Mouse (Mus musculus) forebrain, embryonic 11.5 days (tissue): ENCODE results near the gene Wdr47. TPM values are rescaled to one million over a fixed set of nuclear protein-coding genes. Genes with fewer than 3 reads are reported as not detected.
"Not testable (repeated sequence)": the region's sequence is repeated elsewhere in the genome, so short reads cannot be mapped to it uniquely, and the experiment has no call there.

Experiments
- ATAC-seq: fragments of 200-750 bp; cut with Nextera tagmentation; replicated peaks from 2 replicates; pipeline ENCODE4 v1.8.0; 2017; ENCODE audit warnings: moderate TSS enrichment; ENCODE audit not compliant: low FRiP score
- DNase-seq: peaks from one replicate; pipeline ENCODE4 v3.0.0-alpha.2; 2017; ENCODE audit warnings: low spot score
- H3K27ac ChIP-seq: fragments of 300-500 bp; sonication (generic); 2 replicates; pipeline ENCODE4 v1.5.1; 2014; ENCODE audit warnings: low read depth, low read length
- H3K27me3 ChIP-seq: fragments of 300-500 bp; sonication (generic); 2 replicates; pipeline ENCODE4 v1.6.1; 2014; ENCODE audit warnings: mild to moderate bottlenecking, low read length, mixed read lengths; ENCODE audit not compliant: control insufficient read depth, insufficient read depth
- H3K36me3 ChIP-seq: fragments of 300-500 bp; sonication (generic); 2 replicates; pipeline ENCODE4 v1.6.1; 2014; ENCODE audit warnings: mild to moderate bottlenecking, low read length, moderate library complexity, mixed read lengths; ENCODE audit not compliant: control insufficient read depth, insufficient read depth
- H3K4me1 ChIP-seq: fragments of 300-500 bp; sonication (generic); replicated peaks from 2 replicates; pipeline ENCODE4 v1.6.1; 2014; ENCODE audit warnings: low read length, mixed read lengths; ENCODE audit not compliant: control insufficient read depth, insufficient read depth
- H3K4me2 ChIP-seq: fragments of 300-500 bp; sonication (generic); 2 replicates; pipeline ENCODE4 v1.6.1; 2014; ENCODE audit warnings: low read depth, mild to moderate bottlenecking, low read length, moderate library complexity, mixed read lengths; ENCODE audit not compliant: severe bottlenecking
- H3K4me3 ChIP-seq: fragments of 300-500 bp; sonication (generic); 2 replicates; pipeline ENCODE4 v1.5.1; 2014; ENCODE audit warnings: low read depth, low read length
- H3K9ac ChIP-seq: fragments of 300-500 bp; sonication (generic); 2 replicates; pipeline ENCODE4 v1.6.1; 2014; ENCODE audit warnings: low read length
- H3K9me3 ChIP-seq: fragments of 300-500 bp; sonication (generic); 2 replicates; pipeline ENCODE4 v1.6.1; 2016; ENCODE audit warnings: low read length, mixed read lengths; ENCODE audit not compliant: control insufficient read depth
- WGBS: fragments of 180-500 bp; shearing (Covaris S2); extraction: QIAGEN DNeasy Blood & Tissue Kit; methylation state at CpG from one replicate; pipeline ENCODE4 v1.1.7; 2014; 5-methylcytosine and 5-hydroxymethylcytosine counted together
- microRNA-seq: library from miRNA; unstranded; fragments of <30 nt; microRNA quantifications from one replicate; pipeline ENCODE4, GENCODE M21; 2016; ENCODE audit not compliant: insufficient number of aligned reads
- polyA plus RNA-seq: library from polyadenylated mRNA; unstranded; fragments of >200 nt; fragmentation: Nextera tagmentation; extraction: Ambion mirVana; gene quantifications from 2 replicates; pipeline ENCODE4 v1.2.1, GENCODE M21; 2014

Wdr47 gene
- polyA plus RNA-seq, 1 experiment from 2014 or later: 32.2 TPM

DNA sequence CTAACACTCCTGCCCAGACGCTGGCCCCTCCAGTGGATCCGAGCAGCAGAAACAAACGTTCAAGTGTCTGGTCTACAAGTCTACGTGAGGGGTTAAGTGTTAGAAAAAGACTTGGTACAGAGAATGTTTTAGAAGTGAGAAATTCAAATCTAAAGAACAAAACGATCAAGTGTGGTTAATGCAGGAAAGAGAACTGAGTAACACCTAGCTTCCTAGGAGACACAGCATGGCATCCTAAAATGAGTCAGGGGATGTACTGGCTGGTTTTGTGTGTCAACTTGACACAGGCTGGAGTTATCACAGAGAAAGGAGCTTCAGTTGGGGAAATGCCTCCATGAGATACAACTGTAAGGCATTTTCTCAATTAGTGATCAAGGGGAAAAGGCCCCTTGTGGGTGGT, 92.5 kb downstream of the Wdr47 start:
- H3K27me3 ChIP-seq, H3K4me2 ChIP-seq, ATAC-seq, H3K4me3 ChIP-seq, H3K9ac ChIP-seq, H3K9me3 ChIP-seq, H3K27ac ChIP-seq, H3K4me1 ChIP-seq, DNase-seq: not testable (repeated sequence)
- peaks cover 12% of the 10 kb centered on the region; the same call in 1 of the 2 replicates for H3K36me3 ChIP-seq
- WGBS: 96% methylated on average over 5 of the region's 5 CpGs

- DNase-seq: no peak
Measured at GRCm38 (mm10) chr3:108685701-108686100, 94.6 kb downstream of the Wdr47 start.

GRCm38 (mm10) chr3:108689015-108689441, 97.9 kb downstream of the Wdr47 start:
- no peak overlapping the region for H3K9ac ChIP-seq
- H3K4me3 ChIP-seq: no peak overlapping the region
- WGBS: 80% methylated on average over 6 of the region's 6 CpGs
- no peaks in the 10 kb centered on the region for H3K4me1 ChIP-seq
- DNase-seq (no peak), ATAC-seq (no peak)
- no peak overlapping the region for H3K27ac ChIP-seq
- no peak overlapping the region for H3K4me2 ChIP-seq
- no peaks in the 10 kb centered on the region; the same call in 1 of the 2 replicates for H3K36me3 ChIP-seq
- no peaks in the 10 kb centered on the region for H3K27me3 ChIP-seq
- H3K9me3 ChIP-seq: no peaks in the 10 kb centered on the region

More at GRCm38 (mm10) chr3:108685701-108686100, 94.6 kb downstream of the Wdr47 start:
- H3K36me3 ChIP-seq: peaks cover 9% of the 10 kb centered on the region; the same call in 1 of the 2 replicates
- no peak overlapping the region for H3K9ac ChIP-seq
- no peak overlapping the region for H3K27ac ChIP-seq
- no peak overlapping the region for H3K4me2 ChIP-seq
- no peak overlapping the region for H3K4me3 ChIP-seq
- no peaks in the 10 kb centered on the region for H3K9me3 ChIP-seq
- H3K27me3 ChIP-seq: no peaks in the 10 kb centered on the region
- ATAC-seq: no peak
- 98% methylated on average over 7 of the region's 7 CpGs for WGBS
- no peaks in the 10 kb centered on the region for H3K4me1 ChIP-seq

DNA sequence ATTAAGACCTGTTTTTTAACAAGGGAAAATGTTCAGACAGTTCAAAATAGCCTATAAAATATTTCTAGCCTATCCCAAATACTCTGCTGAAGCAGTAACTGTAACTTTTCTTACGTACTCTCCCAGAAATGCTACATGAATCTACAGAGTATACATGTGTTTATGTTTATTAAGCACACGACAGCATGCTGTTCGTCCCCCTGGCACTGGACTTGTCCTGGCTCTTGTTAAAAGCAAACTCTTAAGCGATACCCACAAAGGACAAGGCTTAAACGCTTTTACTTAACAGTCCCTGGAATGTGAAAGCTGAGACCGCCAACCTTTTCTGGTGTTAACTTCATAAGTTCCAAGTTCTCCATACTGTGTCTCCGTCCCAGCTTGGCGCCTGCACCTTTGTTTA, 98.4 kb downstream of the Wdr47 start:
- no peaks in the 10 kb centered on the region for H3K27me3 ChIP-seq
- WGBS: 80% methylated on average over 8 of the region's 8 CpGs
- no peak for ATAC-seq
- no peak overlapping the region for H3K4me3 ChIP-seq
- H3K9me3 ChIP-seq: no peaks in the 10 kb centered on the region
- H3K9ac ChIP-seq: no peak overlapping the region
- H3K27ac ChIP-seq: no peak overlapping the region
- H3K4me2 ChIP-seq: no peak overlapping the region
- H3K4me1 ChIP-seq: no peaks in the 10 kb centered on the region
- no peaks in the 10 kb centered on the region; the same call in 1 of the 2 replicates for H3K36me3 ChIP-seq
- no peak for DNase-seq

DNA sequence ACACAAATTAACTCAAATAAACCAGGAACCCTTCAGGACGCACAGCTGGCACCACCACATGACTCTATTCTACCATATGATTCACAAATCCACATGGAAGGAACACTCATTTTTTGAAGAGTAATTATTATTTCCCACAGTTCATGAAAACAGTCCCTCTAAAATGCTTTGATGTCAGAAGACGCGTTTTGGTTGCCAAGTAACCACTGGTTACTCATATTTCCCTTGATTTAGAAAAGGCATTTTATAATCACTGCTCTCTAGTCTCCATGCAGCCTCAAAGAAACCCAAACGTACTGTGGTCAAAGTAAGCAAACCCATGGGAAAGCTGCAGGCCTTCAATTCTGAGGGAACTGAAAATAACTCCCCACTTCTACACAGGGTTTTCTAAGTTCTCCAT, 98.9 kb downstream of the Wdr47 start:
- no peak overlapping the region for H3K4me3 ChIP-seq
- whole genome bisulfite sequencing: 81% methylated on average over 4 of the region's 4 CpGs
- no peak for DNase-seq
- no peaks in the 10 kb centered on the region for H3K27me3 ChIP-seq
- no peak overlapping the region for H3K27ac ChIP-seq
- ATAC-seq: no peak
- no peak overlapping the region for H3K9ac ChIP-seq
- no peak overlapping the region for H3K4me2 ChIP-seq
- H3K4me1 ChIP-seq: no peaks in the 10 kb centered on the region
- H3K36me3 ChIP-seq: no peaks in the 10 kb centered on the region; the same call in 1 of the 2 replicates
- no peaks in the 10 kb centered on the region for H3K9me3 ChIP-seq

DNA sequence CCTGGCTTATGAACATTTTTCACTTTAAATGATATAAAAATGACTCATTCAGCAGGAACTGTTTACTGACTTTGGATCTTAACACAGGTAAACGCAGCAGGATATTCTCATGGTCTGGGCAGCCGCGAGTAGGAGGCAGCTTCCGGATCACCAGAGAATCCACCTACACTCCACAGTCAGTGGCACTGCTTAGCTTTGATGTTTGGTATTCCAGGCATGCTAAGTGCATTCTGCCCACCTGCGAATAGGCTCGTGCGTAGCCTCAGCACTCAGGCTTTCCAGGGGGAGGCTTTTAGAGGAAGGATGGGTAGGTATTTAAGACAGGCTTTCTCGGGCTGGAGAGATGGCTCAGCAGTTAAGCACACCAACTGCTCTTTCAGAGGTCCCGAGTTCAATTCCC, 103.2 kb downstream of the Wdr47 start:
- H3K4me1 ChIP-seq: no peaks in the 10 kb centered on the region
- no peaks in the 10 kb centered on the region for H3K9me3 ChIP-seq
- peaks cover 3% of the 10 kb centered on the region for H3K36me3 ChIP-seq
- no peak overlapping the region for H3K4me2 ChIP-seq
- no peaks in the 10 kb centered on the region for H3K27me3 ChIP-seq
- WGBS: 90% methylated on average over 9 of the region's 9 CpGs
- ATAC-seq (no peak), DNase-seq (no peak)
- no peak overlapping the region for H3K9ac ChIP-seq
- H3K4me3 ChIP-seq: no peak overlapping the region
- no peak overlapping the region for H3K27ac ChIP-seq

Small RNA genes lying within 50 kb of the gene (microRNA-seq; reads per million reads assigned to microRNA genes)
- not detected for gene Gm22860

Other genes with a start within 250 kb of the Wdr47 start
- not detected in 2 replicates for gene Mybphl, start 226.4 kb upstream of the Wdr47 start, polyA plus RNA-seq
- 99.5 and 102 TPM in 2 replicates for gene Psrc1, start 207.4 kb upstream of the Wdr47 start, polyA plus RNA-seq
- 52.0 and 68.1 TPM in 2 replicates for gene Celsr2, start 175.7 kb upstream of the Wdr47 start, polyA plus RNA-seq
- 180 and 189 TPM in 2 replicates for gene Sars, start 146.1 kb upstream of the Wdr47 start, polyA plus RNA-seq
- 0.63 and 0.68 TPM in 2 replicates for gene 1700013F07Rik, start 57.1 kb upstream of the Wdr47 start, polyA plus RNA-seq
- 2.2 and 2.8 TPM in 2 replicates for gene 5330417C22Rik, start 54.7 kb upstream of the Wdr47 start, polyA plus RNA-seq
- gene Tmem167b, start 28.8 kb upstream of the Wdr47 start, polyA plus RNA-seq: 49.4 and 53.3 TPM in 2 replicates
- gene Taf13, start 19.6 kb upstream of the Wdr47 start, polyA plus RNA-seq: 55.3 and 63.1 TPM in 2 replicates
- 64.7 and 73.9 TPM in 2 replicates for gene Clcc1, start 62.6 kb downstream of the Wdr47 start, polyA plus RNA-seq
- gene Gpsm2, start 131.0 kb downstream of the Wdr47 start, polyA plus RNA-seq: 120 TPM in 2 replicates
- not detected in 2 replicates for gene Aknad1, start 148.4 kb downstream of the Wdr47 start, polyA plus RNA-seq
- 22.5 and 24.8 TPM in 2 replicates for gene Stxbp3, start 249.2 kb downstream of the Wdr47 start, polyA plus RNA-seq